Mouse (Mus musculus) liver, adult 2 months (tissue): ENCODE measurements around the gene Nek7.

Source experiments
- CTCF ChIP-seq: fragments of 200-500 bp; IDR thresholded peaks from 2 replicates; pipeline ENCODE4 v1.5.1; 2011; ENCODE audit warnings: low read depth, low read length, control low read depth
- POLR2A ChIP-seq: fragments of 200-500 bp; IDR thresholded peaks from 2 replicates; pipeline ENCODE4 v1.6.1; 2011; ENCODE audit warnings: low read length, control low read depth; ENCODE audit not compliant: insufficient read depth; ENCODE audit errors: extremely low read depth

- no peak for TF ChIP-seq CTCF
- TF ChIP-seq POLR2A: no peak
Measured at GRCm38 (mm10) chr1:138617279-138618011, 2.5 kb downstream of the Nek7 start.
